Mouse (Mus musculus) stomach, embryonic 14.5 days (tissue): ENCODE measurements around the gene Tmc2. TPM values are rescaled to one million over a fixed set of nuclear protein-coding genes. Genes with fewer than 3 reads are reported as not detected.

Experiments
- ATAC-seq: fragments of 200-750 bp; cut with Nextera tagmentation; 2 replicates; pipeline ENCODE4 v1.8.0; 2017; ENCODE audit warnings: low read depth, moderate TSS enrichment; ENCODE audit not compliant: insufficient number of reproducible peaks, insufficient read depth, low FRiP score
- H3K27ac ChIP-seq: fragments of 300-500 bp; sonication (generic); 2 replicates; pipeline ENCODE4 v1.5.1; 2014; ENCODE audit warnings: mild to moderate bottlenecking, low read length, moderate library complexity, mixed read lengths
- H3K27me3 ChIP-seq: fragments of 300-500 bp; sonication (generic); 2 replicates; pipeline ENCODE4 v1.6.1; 2014; ENCODE audit warnings: low read length, control low read depth, mixed read lengths; ENCODE audit not compliant: control insufficient read depth, insufficient read depth
- H3K36me3 ChIP-seq: fragments of 300-500 bp; sonication (generic); 2 replicates; pipeline ENCODE4 v1.6.1; 2014; ENCODE audit warnings: mild to moderate bottlenecking, control low read depth, low read length, moderate library complexity, mixed read lengths; ENCODE audit not compliant: control insufficient read depth, insufficient read depth
- H3K4me1 ChIP-seq: fragments of 300-500 bp; sonication (generic); 2 replicates; pipeline ENCODE4 v1.6.1; 2014; ENCODE audit warnings: low read length, control low read depth, mixed read lengths; ENCODE audit not compliant: control insufficient read depth, insufficient read depth
- H3K4me2 ChIP-seq: fragments of 300-500 bp; sonication (generic); replicated peaks from 2 replicates; pipeline ENCODE4 v1.6.1; 2014; ENCODE audit warnings: low read depth, low read length, control low read depth
- H3K4me3 ChIP-seq: fragments of 300-500 bp; sonication (generic); 2 replicates; pipeline ENCODE4 v1.5.1; 2014; ENCODE audit warnings: low read depth, low read length, control low read depth
- H3K9ac ChIP-seq: fragments of 300-500 bp; sonication (generic); replicated peaks from 2 replicates; pipeline ENCODE4 v1.6.1; 2014; ENCODE audit warnings: low read depth, mild to moderate bottlenecking, control low read depth, low read length, moderate library complexity, mixed read lengths
- H3K9me3 ChIP-seq: fragments of 300-500 bp; sonication (generic); 2 replicates; pipeline ENCODE4 v1.6.1; 2016; ENCODE audit warnings: low read depth, low read length, control low read depth; ENCODE audit not compliant: control insufficient read depth
- WGBS: fragments of 180-500 bp; shearing (Covaris S2); extraction: QIAGEN DNeasy Blood & Tissue Kit; methylation state at CpG from one replicate; pipeline ENCODE4 v1.1.7; 2014; 5-methylcytosine and 5-hydroxymethylcytosine counted together
- polyA plus RNA-seq: library from polyadenylated mRNA; unstranded; fragments of >200 nt; fragmentation: Nextera tagmentation; extraction: Ambion mirVana; gene quantifications from 2 replicates; pipeline ENCODE4 v1.2.1, GENCODE M21; 2014

Gene Tmc2
- polyA plus RNA-seq, 1 experiment from 2014 or later: not detected

DNA sequence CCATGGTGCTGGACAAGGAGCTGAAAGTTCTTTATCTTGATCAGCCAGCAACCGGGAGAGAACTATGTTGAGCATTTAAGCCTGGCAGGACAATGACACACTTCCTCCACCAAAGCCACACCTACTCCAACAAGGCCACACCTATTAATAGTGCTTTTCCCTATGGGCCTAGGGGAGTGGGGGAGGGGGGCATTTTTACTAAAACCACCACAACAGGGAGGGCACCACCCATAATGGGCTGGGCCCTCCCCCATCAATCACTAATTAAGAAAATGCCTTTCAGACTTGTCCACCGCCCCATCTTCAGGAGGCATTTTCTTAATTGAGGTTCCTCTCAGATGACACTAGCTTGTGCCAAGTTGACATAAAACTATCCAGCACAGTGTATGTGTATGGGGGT, 12.4 kb downstream of the Tmc2 start:
- Histone ChIP-seq H3K4me3 (no peak overlapping the region), H3K36me3 (no peaks in the 10 kb centered on the region), H3K27me3 (no peaks in the 10 kb centered on the region), H3K9ac (no peak overlapping the region), H3K4me1 (no peaks in the 10 kb centered on the region), H3K27ac (no peak overlapping the region), H3K4me2 (no peak overlapping the region), H3K9me3 (no peaks in the 10 kb centered on the region)
- ATAC-seq: no peak
- WGBS: 74% methylated on average over 2 of the region's 2 CpGs

DNA sequence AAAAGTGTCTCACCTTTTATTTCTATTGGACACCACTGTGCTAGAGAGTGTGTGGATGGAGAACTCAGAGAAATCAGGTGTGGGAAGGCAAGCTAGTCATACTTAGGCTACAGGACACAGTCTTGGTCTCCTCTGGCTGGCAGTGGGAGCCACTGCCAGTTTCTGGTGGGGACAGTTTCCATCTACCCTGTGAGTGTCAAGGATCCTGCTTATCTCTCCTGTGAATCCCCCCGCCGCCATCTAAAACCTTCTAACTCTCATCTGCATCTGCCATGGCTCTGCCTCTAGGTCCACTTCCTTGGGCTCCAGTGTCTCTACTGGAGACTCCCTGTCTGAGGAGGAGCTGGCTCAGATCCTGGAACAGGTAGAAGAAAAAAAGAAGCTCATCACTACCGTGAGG, 13.0 kb downstream of the Tmc2 start:
- Histone ChIP-seq H3K9ac (no peak overlapping the region), H3K36me3 (no peaks in the 10 kb centered on the region), H3K4me3 (no peak overlapping the region), H3K27me3 (no peaks in the 10 kb centered on the region), H3K27ac (no peak overlapping the region), H3K4me1 (no peaks in the 10 kb centered on the region), H3K4me2 (no peak overlapping the region), H3K9me3 (no peaks in the 10 kb centered on the region)
- WGBS: 88% methylated on average over 3 of the region's 3 CpGs
- ATAC-seq: no peak

GRCm38 (mm10) chr2:130209636-130210035, 14.6 kb downstream of the Tmc2 start:
- Histone ChIP-seq H3K9ac (no peak overlapping the region), H3K4me2 (no peak overlapping the region), H3K36me3 (no peaks in the 10 kb centered on the region), H3K27ac (no peak overlapping the region), H3K4me1 (no peaks in the 10 kb centered on the region), H3K27me3 (no peaks in the 10 kb centered on the region), H3K4me3 (no peak overlapping the region), H3K9me3 (no peaks in the 10 kb centered on the region)
- 88% methylated on average over 3 of the region's 3 CpGs for WGBS
- no peak for ATAC-seq

- H3K9ac ChIP-seq: no peak overlapping the region
- no peaks in the 10 kb centered on the region for H3K27me3 ChIP-seq
- ATAC-seq: no peak
- H3K27ac ChIP-seq: no peak overlapping the region
- no peaks in the 10 kb centered on the region for H3K4me1 ChIP-seq
- no peak overlapping the region for H3K4me3 ChIP-seq
- H3K4me2 ChIP-seq: no peak overlapping the region
- no peaks in the 10 kb centered on the region for H3K36me3 ChIP-seq
- H3K9me3 ChIP-seq: no peaks in the 10 kb centered on the region
- WGBS: 90% methylated on average over 2 of the region's 2 CpGs
Measured at GRCm38 (mm10) chr2:130211581-130211980, 16.6 kb downstream of the Tmc2 start.

- Histone ChIP-seq H3K36me3 (no peaks in the 10 kb centered on the region), H3K4me1 (no peaks in the 10 kb centered on the region), H3K4me3 (no peak overlapping the region), H3K27ac (no peak overlapping the region), H3K4me2 (no peak overlapping the region), H3K9me3 (no peaks in the 10 kb centered on the region), H3K9ac (no peak overlapping the region), H3K27me3 (no peaks in the 10 kb centered on the region)
- 46% methylated on average over 9 of the region's 9 CpGs for WGBS
- ATAC-seq: no peak
Measured at GRCm38 (mm10) chr2:130246912-130247311, 51.9 kb downstream of the Tmc2 start.

GRCm38 (mm10) chr2:130248226-130248625, 53.2 kb downstream of the Tmc2 start:
- 74% methylated on average over 7 of the region's 7 CpGs for WGBS
- no peaks in the 10 kb centered on the region for H3K36me3 ChIP-seq
- no peak for ATAC-seq

DNA sequence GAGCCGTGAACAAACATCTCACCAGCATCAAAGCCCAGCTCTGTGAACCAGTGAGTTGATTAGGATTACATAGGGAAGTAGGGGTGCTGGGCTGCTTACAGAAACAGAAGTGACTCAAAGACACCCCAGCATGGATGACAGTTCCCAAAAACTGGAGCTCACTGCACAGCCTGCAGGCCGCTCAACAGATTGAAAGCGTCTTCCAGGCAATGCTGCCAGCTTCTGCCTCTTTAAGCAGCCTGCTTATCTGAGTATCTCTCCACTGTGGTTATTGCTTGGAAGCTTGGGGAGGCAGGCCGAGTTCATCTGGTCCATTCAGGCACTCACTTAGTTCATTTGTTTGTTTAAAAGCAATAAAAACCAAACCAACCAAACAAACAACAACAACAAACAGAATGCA, 61.8 kb downstream of the Tmc2 start:
- Histone ChIP-seq H3K4me1 (no peaks in the 10 kb centered on the region), H3K4me2 (no peak overlapping the region), H3K36me3 (no peaks in the 10 kb centered on the region), H3K27ac (no peak overlapping the region), H3K4me3 (no peak overlapping the region), H3K9me3 (no peaks in the 10 kb centered on the region), H3K9ac (no peak overlapping the region), H3K27me3 (no peaks in the 10 kb centered on the region)
- WGBS: 82% methylated on average over 4 of the region's 4 CpGs
- ATAC-seq: no peak

More at GRCm38 (mm10) chr2:130248226-130248625, 53.2 kb downstream of the Tmc2 start:
- no peak overlapping the region for H3K4me3 ChIP-seq
- no peaks in the 10 kb centered on the region for H3K9me3 ChIP-seq
- H3K27ac ChIP-seq: no peak overlapping the region
- no peaks in the 10 kb centered on the region for H3K4me1 ChIP-seq
- no peak overlapping the region for H3K4me2 ChIP-seq
- no peak overlapping the region for H3K9ac ChIP-seq
- no peaks in the 10 kb centered on the region for H3K27me3 ChIP-seq

- no peak for ATAC-seq
- WGBS: 79% methylated on average over 4 of the region's 4 CpGs
- no peaks in the 10 kb centered on the region for H3K27me3 ChIP-seq
Measured at GRCm38 (mm10) chr2:130260822-130261221, 65.8 kb downstream of the Tmc2 start.

DNA sequence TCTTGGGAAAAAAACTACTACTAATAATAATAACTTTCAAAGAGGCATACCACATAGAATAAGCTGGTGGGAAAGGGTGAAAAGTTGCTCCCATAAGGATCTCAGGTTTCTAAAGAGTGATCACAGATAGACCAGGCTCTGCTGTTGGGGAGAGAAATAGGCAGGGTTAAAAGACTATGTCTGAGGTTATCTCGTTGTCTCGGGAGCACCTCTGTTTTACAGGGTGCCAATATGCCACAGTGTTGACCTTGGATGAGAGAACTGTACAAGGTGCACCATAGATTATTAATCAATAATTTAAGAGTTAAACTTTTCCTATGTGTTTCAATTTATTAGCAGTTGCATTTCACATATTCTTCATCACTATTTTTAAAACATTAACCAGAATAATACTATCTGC, 66.9 kb downstream of the Tmc2 start:
- H3K4me3 ChIP-seq: no peak overlapping the region
- H3K4me1 ChIP-seq: no peaks in the 10 kb centered on the region
- no peak overlapping the region for H3K27ac ChIP-seq
- no peak overlapping the region for H3K9ac ChIP-seq
- 69% methylated on average over 2 of the region's 2 CpGs for WGBS
- no peak for ATAC-seq
- no peak overlapping the region for H3K4me2 ChIP-seq
- no peaks in the 10 kb centered on the region for H3K27me3 ChIP-seq
- H3K36me3 ChIP-seq: no peaks in the 10 kb centered on the region
- H3K9me3 ChIP-seq: no peaks in the 10 kb centered on the region

More at GRCm38 (mm10) chr2:130260822-130261221, 65.8 kb downstream of the Tmc2 start:
- Histone ChIP-seq H3K4me1 (no peaks in the 10 kb centered on the region), H3K4me2 (no peak overlapping the region), H3K9me3 (no peaks in the 10 kb centered on the region), H3K4me3 (no peak overlapping the region), H3K27ac (no peak overlapping the region), H3K36me3 (no peaks in the 10 kb centered on the region), H3K9ac (no peak overlapping the region)
